Mouse (Mus musculus) left cerebral cortex, postnatal 14 days (tissue): Measurements from ENCODE around the gene Tmod2. TPM values are rescaled to one million over a fixed set of nuclear protein-coding genes. Genes with fewer than 3 reads are reported as not detected.
"Not testable (repeated sequence)": the region's sequence is repeated elsewhere in the genome, so short reads cannot be mapped to it uniquely, and the experiment has no call there.

Source experiments
- DNase-seq, 2 experiments: peaks; one replicate each; pipeline ENCODE4 v3.0.0; 2021 to 2022; ENCODE audit warnings: low spot score in 2 of 2, mixed read lengths in 1 of 2
- intact Hi-C: fragments of 180-260 bp; cut with DNase I; formaldehyde crosslinking; loops from one replicate; pipeline ENCODE4 v1.15.1; 2025
- long read RNA-seq, 2 experiments: library from polyadenylated mRNA; stranded (forward); transcript quantifications; one replicate each; pipeline ENCODE4 v2.0.0; 2021
- total RNA-seq, 2 experiments: library from RNA; stranded (reverse); gene quantifications; 2 replicates each; pipeline ENCODE4 v1.2.3; 2021

The Tmod2 gene
- 100 to 1,000 TPM; 436 to 438 TPM for total RNA-seq
- long read RNA-seq, experiment 1, full-length matches to known transcripts = 13 of 73 reads
- long read RNA-seq, experiment 1, partial matches to known transcripts = 1 of 73 reads
- long read RNA-seq, experiment 1, other reads (novel, unspliced or antisense) = 59 of 73 reads
- long read RNA-seq, experiment 2, full-length matches to known transcripts = 10 of 79 reads
- long read RNA-seq, experiment 2, partial matches to known transcripts = 1 of 79 reads
- long read RNA-seq, experiment 2, other reads (novel, unspliced or antisense) = 68 of 79 reads

DNA sequence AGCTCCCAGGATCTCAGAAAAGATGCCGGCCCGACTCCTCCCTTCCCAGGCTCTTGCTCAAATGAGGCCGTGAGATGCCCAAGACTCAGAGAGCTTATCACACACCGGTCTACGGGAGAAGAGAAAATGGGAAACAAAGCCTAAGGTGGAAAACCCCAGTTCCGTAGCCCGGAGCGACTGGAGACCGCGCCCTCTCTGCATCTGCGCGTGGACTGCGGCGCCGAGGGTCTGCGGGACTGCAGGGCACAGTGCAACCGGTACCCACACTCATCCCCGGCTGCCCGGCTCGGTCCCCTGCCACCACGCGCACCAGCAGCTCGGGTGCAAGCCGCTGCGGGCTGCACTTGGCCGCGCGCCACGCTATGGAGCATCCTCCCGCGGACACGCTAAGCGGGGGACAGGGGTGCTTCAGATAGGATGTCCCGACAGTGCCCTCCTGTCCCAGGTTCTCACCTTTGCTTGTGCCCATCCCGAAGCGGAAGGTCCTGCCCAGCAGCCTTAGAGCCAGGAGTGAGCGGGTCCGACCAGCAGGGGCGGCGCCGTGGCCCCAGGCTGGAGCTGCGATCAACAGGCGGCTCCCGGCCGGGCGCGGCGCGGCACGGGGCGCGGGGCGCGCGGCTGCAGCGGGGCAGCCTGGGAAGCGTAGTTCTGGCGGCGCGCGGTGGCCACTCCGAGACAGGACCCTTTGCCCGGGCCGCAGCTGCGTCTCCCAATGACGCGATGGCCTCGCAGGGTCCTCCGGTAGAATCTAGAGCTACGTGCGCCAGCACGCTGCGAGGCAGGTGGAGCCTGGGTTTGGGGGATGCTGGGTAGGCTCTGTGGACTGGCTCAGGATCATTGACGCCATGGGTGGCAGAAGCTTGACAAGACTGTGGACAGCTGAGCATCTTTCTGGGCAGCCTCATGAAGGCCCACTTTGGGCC is at the start of gene Tmod2:
Gene Tmod2 (minus strand): TSS at position 755 of the 923 bp plus-strand sequence.
- DNase-seq = peak; percentile 76 to 77
- intact Hi-C loops = no loop called here

DNA sequence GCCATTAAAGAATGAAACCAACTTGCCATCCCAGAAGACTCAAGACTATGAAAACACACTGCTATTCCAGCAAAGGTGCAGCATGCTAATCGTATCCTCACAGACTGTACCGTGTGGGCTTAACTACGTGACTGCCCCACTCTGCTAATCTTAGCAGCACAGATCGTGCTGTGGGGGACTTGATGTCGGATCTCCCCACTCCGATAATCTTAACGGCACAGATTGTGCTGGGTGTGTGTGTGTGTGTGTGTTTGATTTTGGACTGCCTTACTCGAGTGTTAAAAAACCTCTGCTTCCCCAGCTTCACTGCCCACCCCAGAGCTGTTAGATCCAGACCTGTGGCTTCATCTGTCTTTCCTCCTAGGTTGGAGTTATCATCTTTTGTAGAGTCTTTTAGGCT is 49.8 kb upstream of the Tmod2 start:
- peak; percentile 67 to 78 for DNase-seq
- intact Hi-C loops = no loop called here

DNA sequence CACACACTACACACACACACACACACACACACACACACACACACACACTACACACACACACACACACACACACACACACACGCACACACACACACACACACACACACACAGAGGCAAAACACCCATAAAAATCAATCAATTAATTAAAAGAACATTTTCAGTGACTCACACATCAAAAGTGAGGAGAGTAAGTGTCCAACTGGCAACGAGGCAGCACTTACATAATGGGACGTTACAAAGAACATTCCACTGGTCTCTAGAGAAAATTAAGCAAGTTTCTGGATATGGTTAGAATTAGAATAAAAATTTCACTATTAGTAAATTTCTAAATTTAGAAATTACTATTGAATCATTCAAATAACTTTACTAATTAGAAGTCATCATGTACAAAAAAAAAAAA is 45.3 kb upstream of the Tmod2 start:
- DNase-seq, intact Hi-C loops: not testable (repeated sequence)

DNA sequence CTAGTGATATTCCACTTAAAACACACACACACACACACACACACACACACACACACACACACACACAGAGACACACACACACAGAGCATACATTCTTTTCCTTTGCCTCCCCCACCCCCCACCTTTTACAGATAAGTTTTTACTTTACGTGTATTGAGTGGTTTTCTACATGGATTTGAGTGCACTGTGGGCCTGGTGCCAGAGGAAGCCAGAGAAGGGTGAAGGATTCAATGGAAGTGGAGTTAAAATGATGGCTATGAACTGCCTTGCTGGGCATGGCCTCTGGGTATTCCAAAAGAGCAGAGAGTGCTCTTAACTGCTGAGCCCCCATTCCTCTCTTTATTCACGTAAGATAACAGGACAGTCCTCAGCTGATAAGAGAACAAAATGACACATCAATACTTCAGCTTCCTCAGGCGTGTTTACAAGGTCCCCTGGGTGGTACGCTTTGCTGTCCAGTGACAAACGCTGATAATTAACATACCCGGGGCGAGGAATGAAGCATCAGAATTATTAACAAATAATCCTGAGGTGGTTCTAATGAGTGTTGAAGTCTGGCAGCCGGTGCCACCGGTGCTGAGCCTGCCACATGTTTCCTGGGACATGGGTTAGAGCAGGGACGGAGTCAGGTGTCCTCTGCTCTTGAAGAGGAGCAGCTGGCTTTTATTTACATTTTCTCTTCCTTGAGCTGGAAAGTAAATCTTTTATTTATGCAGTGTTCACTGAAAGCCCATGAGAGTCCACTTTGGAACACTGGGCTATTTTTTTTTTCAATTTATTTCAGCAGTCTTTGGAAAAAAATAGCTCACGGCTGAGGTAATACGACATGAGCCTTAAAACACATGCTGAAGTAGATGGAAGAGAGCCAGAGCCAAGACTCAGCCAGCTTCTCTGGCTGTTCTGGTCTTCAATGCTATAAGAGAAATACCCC is 43.1 kb upstream of the Tmod2 start:
- intact Hi-C loops = no loop called here
- peak in 1 of 2 experiments; percentile 49 for DNase-seq

DNA sequence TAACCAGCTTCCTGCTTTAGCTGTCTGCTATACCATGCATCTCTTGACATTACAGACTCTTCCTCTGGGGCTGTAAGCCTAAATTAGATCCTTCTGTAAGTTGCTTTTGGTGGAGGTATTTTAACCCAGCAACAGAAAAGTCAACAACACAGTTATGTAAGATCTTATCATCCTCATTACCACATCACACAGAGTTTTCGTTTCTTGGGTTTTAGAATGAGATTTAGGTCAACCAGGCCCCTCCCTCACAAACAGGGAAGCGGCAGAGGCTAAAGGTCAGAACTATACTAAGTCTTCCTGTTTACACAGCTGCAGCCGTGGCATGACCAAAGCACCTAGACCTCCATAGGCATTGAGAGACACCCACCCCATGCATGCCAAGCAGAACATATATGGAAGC is 34.3 kb upstream of the Tmod2 start:
- DNase-seq = no peak
- intact Hi-C loops = no loop called here

DNA sequence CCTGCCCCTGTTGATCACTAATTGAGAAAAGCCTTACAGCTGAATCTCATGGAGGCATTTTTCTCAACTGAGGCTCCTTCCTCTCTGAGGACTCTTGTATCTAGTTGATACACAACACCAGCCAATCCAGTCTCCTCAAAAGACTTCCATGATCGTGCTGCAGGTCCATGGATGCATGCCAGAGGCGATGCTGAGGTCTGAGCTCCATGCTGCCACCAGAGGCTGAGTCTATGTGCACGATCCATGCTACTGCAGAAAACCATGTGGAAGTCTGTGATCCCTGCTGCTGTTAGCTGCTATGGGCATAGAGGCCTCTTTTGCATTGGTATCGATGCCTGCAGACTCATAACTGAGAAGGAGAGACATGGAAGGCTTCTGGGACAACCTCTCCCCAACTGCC is 23.1 kb upstream of the Tmod2 start:
- intact Hi-C loops = no loop called here
- DNase-seq = peak in 1 of 2 experiments; percentile 39

DNA sequence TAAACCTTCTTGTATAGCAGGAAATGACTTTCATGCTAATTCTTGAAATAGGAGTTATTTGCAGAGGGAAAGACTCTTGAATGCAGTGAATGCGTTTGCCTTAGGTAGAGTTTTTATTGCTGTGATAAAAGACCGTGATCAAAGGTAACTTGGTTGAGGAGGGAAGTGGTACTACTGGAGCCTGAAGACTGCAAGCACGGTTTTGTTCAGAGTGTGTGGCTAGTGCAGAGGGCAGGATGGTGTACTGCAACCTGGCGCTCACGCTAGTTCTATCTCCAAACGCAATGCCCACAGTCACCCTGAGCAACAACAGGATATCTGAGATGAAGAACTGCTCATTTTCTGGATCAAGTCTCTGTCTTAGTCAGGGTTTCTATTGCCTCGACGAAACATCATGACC is 22.5 kb upstream of the Tmod2 start:
- DNase-seq = no peak
- intact Hi-C loops = no loop called here

DNA sequence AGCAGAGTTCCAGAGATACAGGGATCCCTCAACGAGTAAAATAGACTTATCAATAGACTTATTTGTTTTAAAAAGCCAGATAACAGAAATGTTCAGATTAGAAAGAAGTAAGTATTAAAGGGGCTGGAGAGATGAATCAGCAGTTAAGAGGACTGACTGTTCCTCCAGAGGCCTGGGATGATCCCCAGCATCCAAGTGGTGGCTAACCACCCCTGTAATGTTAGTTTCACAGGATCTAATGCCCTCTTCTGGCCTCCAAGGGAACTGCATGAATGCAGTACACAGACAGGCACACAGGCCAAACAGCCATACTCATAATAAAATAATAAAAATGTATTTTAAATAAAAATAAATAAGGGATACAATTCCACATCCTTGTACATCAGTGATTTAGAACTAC is 21.8 kb upstream of the Tmod2 start:
- DNase-seq = no peak
- intact Hi-C loops = no loop called here

DNA sequence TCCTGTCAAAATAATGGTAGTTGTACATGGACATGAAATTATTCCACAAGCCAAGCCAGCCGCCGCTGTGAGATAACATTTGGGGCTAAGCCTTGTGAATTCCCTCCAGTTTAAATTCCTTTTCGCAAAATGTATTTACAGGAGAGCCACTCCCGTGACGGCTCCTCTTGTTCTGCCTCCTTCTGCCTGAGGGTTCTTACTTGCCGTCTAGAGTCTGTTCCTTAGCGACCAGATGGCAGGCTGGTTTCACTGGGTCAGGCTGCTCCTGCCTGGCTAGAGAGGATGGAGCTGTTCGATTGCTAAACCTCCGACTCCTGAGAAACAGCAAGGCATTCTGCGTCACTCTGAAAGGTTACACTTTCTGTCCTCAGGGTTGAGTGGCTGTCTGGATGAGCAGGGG is 21.0 kb upstream of the Tmod2 start:
- no peak for DNase-seq
- intact Hi-C loops = no loop called here

DNA sequence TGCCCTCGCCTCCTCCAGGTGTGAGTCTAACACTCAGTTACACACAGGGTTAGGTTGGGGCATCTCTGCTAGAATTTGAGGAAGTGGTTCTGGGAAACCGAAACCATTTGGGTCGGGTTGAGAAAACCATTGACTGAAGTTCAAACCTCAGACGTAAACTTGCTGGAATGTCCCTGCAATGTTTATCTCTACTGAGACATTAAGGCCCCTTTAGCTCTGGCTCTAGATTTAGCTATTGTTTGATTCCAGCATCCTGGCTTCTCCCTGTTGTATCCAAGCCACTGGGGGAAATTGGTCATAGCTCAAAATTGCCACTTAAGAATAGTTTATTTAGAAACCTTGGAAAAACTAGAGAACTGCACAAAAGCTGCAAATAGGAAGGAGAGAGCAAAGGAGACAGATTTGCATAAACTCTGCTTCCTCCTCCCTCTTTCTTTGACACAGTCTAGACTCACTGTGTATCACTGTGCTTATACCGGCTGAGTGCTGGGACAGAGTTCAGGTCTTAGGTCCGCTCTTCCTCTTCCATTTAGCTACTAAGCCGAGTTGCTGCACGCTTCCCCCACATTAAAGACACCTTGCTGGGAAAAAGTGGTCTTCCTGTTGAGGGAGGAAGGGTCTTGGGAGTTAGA is 19.8 kb upstream of the Tmod2 start:
- DNase-seq = no peak

DNA sequence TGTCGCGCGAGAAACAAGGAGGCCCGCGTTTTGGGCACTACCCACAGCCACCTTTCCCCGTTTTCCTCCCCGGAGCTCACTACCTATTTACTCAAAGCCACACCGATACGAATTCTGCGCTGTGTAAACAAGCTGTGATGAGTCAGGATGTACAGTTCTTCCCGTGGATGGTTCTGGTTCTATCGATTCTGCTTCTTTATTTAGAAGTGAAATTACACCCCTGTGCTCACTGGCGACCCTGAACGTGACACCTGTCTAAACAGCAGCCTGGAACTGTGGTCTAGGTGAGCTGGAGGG is 15.1 kb upstream of the Tmod2 start:
- intact Hi-C loops = no loop called here
- peak in 1 of 2 experiments; percentile 44 for DNase-seq

More for the DNA sequence above, 19.8 kb upstream of the Tmod2 start:
- intact Hi-C loops = no loop called here

DNA sequence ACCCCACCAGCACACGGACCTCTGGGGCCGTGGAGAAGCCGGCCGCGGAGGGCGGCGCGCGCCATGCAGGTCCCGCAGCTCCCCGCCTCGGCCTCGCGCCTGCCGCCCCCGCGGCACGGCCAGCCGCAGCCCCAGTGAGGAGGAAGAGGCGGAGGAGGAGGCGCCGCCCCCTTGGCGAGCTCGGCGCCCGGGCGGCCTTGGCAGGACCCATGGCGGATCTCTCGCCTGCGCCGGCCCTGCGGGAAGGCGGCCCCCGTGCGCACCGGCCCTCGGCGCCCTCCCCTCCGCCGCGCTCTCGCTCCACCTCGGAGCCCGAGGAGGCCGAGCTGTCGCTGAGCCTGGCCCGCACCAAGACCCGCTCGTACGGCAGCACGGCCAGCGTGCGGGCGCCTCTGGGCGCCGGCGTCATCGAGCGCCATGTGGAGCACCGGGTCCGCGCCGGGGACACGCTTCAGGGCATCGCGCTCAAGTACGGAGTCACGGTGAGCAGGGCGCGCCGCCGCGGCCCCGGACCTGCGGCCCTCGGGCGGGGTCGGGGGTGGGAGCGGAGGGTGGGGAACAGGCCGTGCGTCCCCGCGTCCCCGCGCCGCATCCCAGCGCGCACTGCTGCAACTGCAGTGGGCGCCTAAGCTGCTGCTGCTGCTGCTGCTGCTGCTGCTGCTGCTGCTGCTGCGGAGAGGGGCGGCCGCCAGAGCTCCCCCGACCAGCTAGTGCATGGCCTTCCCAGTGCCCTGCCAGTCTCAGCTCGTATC is 14.6 kb upstream of the Tmod2 start, which contains the start of gene Lysmd2:
Gene Lysmd2 (plus strand): TSS at position 186 of the 752 bp plus-strand sequence.
- intact Hi-C loops = no loop called here
- DNase-seq = peak; percentile 42 to 68

DNA sequence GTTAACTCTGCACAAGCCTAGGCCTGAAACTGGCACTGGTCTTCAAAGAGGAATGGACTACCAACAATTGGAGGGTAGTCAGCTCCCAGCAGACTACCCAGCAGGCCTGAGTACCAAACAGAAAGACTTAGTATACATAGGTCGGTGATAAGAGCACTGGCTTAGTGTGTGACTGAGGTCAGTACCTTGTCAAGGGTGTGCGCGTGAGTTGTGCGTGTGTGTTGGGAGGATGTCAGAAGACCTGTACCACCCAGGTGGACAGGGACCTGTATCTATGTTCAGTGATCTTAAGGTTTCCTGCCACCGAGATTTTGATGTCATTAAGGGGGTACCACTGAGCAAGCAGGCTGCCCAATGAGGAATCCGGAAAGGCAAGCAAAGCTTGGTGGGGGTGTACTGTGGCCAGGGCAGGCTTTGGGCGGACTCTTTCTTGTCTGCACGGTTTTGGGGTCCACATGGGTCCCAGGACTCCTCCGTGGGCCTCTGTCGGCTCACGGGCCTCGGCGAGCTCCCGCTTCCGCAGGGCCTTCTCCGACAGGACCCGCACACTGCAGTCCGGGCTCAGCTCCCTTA is 13.9 kb upstream of the Tmod2 start:
- intact Hi-C loops = no loop called here
- DNase-seq = no peak

DNA sequence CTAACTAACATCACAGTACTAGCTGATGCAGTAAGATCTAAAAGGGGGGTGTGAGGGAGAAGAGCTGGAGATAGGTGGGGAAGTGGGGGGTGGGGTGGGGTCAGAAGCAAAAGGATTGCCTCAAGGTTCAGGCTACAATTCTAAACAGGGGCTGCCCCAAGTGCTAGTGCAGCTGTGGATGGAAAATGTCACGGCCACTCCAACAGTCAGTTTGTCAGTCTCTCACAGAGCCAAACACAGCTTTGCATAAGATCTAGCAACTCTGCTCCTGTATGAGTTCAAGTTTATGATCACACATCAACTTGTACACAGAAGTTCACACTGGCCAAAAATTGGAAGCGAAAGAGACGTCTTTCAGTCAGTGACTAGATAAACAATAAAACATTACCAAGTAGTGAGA is 10.3 kb upstream of the Tmod2 start:
- intact Hi-C loops = no loop called here
- no peak for DNase-seq

DNA sequence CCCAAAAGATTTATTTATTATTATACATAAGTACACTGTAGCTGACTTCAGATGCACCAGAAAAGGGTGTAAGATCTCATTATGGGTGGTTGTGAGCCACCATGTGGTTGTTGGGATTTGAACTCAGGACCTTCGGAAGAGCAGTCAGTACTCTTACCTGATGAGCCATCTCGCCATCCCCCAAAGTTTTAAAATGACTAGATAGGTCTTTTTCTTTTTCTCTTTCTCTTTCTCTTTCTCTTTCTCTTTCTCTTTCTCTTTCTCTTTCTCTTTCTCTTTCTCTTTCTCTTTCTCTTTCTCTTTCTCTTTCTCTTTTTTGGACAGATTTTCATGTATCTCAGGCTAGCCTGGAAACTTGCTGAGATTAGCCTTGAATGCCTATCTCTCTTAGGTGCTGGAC is 8.6 kb upstream of the Tmod2 start:
- DNase-seq, intact Hi-C loops: not testable (repeated sequence)

DNA sequence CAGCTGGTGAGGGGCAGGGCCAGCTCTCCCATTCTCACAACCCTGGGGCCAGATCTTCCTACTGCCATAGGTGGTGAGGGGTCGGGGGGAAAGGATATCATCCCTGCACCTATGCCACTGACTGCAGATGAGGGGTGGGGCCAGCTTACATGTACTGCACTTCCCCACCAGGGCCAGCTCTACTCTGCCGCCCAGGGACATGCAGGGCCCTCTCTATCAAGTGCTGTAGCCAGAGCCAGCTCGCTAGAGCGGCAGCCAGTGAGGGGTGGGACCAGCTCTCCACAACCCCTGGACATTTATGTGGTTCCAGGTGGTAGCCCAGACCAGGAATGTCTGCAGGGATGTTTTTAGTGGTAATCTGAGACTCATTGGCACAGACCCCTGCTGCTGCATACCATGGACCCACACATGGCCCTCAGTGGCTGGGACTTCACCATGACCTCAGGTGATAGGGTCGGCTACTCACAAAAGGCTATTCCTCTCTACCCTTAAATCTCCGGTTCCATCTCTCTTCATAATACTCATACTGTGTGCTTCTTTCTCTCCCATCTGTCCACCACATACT is 7.8 kb upstream of the Tmod2 start:
- DNase-seq = no peak
- intact Hi-C loops = no loop called here

DNA sequence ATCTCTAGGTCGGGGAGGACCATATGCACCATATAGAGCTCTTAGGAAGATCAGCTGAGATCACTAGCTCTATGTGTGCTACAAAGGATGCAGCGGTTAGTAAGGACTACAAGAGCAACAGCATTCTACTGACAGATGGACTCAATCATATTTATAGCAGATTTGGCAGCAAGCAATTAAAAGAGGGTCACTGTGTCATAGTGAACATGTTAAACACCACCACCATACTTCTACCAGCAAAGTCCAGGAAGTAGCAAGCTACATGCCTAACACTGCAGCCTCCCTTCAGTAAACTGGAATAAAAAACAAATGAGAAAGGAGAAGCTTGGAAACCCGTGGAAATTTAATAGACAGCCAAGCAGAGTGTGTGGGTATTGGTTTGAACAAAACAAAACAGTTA is 5.4 kb upstream of the Tmod2 start:
- DNase-seq = no peak
- intact Hi-C loops = no loop called here

DNA sequence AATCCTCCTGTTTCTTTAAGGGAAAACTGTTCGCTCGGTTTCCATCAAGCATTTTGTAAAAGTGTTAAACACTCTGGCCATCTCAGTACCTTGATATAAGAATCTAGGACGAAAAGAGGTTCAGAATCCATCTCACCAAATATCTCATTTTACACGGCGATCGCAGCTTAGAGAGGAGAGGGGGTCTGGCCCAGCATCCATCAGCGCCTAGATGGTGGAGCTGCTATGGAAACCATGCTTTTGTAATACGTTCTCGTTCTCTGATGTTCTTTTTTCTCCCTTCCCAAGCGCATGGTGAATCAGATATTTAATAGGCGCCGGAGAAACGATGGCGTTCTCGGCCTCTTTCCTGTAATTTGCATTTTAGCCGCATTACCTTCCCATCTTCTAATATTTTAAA is 1.2 kb downstream of the Tmod2 start:
- DNase-seq = peak in 1 of 2 experiments; percentile 42
- intact Hi-C loops = no loop called here
